Mouse (Mus musculus): ENCODE results near the gene Pdgfb. TPM values are rescaled to one million over a fixed set of nuclear protein-coding genes. Genes with fewer than 3 reads are reported as not detected.

Pdgfb gene
- polyA plus RNA-seq, 1 experiment = 21.7 TPM

DNA sequence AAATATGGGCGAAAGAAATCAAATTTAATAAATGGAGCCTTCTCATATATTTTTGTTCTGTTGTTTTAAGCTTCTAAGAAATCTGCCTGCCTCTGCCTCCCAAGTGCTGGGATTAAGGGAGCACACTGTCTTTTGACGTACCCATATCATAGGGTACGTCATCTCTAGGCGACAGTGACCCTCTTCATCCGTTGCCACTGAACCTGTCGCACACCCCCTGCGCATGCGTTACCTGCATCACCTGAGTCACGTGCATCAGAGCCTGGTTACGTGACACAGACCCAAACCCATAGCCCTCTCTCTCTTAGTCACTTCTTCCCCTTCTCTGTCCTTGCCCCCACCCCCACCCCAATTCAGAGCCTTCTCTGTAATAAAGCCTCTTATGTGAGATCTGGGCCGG is 42.6 kb downstream of the Pdgfb start:
- Histone ChIP-seq H3K36me3 (ENCODE audit: control insufficient read depth, insufficient read depth) (no peaks in the 10 kb centered on the region), H3ac (ENCODE audit: control insufficient read depth, insufficient read length) (no peak overlapping the region), H3K4me3 (no peak overlapping the region), H3K27me3 (ENCODE audit: control insufficient read depth, insufficient read depth, insufficient read length) (no peaks in the 10 kb centered on the region), H3K79me2 (ENCODE audit: control insufficient read depth, insufficient read depth) (no peaks in the 10 kb centered on the region), H3K4me2 (ENCODE audit: low read depth) (no peak overlapping the region)
- no peak for TF ChIP-seq REST (IDR thresholded peaks at IDR 0.05; ENCODE audit: insufficient read depth, insufficient read length)
- TF ChIP-seq TCF3 (IDR thresholded peaks at IDR 0.05; ENCODE audit: insufficient read length, low read depth) = no peak
- no peak for TF ChIP-seq CEBPB (IDR thresholded peaks at IDR 0.05; ENCODE audit: insufficient read depth, poor library complexity, severe bottlenecking)
- TF ChIP-seq SRF (IDR thresholded peaks at IDR 0.05; ENCODE audit: control insufficient read depth, insufficient read length, low read depth) = no peak
- TF ChIP-seq TCF12 (IDR thresholded peaks at IDR 0.05; ENCODE audit: insufficient read depth, poor library complexity, severe bottlenecking) = no peak

- no peak for TF ChIP-seq TCF12 (IDR thresholded peaks at IDR 0.05; ENCODE audit: insufficient read depth, poor library complexity, severe bottlenecking)
- Histone ChIP-seq H3K4me2 (ENCODE audit: low read depth) (no peak within 1 kb of the TSS), H3K4me3 (no peak within 1 kb of the TSS), H3K36me3 (ENCODE audit: control insufficient read depth, insufficient read depth) (no peaks in the 10 kb centered on the region), H3ac (ENCODE audit: control insufficient read depth, insufficient read length) (no peak within 1 kb of the TSS), H3K79me2 (ENCODE audit: control insufficient read depth, insufficient read depth) (no peaks in the 10 kb centered on the region), H3K27me3 (ENCODE audit: control insufficient read depth, insufficient read depth, insufficient read length) (no peaks in the 10 kb centered on the region)
Observed at GRCm38 (mm10) chr15:79970940-79971339, 43.8 kb downstream of the Pdgfb start, which contains the start of gene Cbx7. Gene Cbx7, minus strand, starts transcription at chr15:79971119.

GRCm38 (mm10) chr15:79970491-79970890 is 44.3 kb downstream of the Pdgfb start:
- Histone ChIP-seq H3K4me3 (no peak overlapping the region), H3K4me2 (ENCODE audit: low read depth) (no peak overlapping the region), H3K36me3 (ENCODE audit: control insufficient read depth, insufficient read depth) (no peaks in the 10 kb centered on the region), H3K27me3 (ENCODE audit: control insufficient read depth, insufficient read depth, insufficient read length) (no peaks in the 10 kb centered on the region), H3ac (ENCODE audit: control insufficient read depth, insufficient read length) (no peak overlapping the region), H3K79me2 (ENCODE audit: control insufficient read depth, insufficient read depth) (no peaks in the 10 kb centered on the region)
- TF ChIP-seq REST (IDR thresholded peaks at IDR 0.05; ENCODE audit: insufficient read depth, insufficient read length) (no peak), POLR2A (IDR thresholded peaks at IDR 0.05; ENCODE audit: insufficient read length, low read depth) (no peak), MYOG (IDR thresholded peaks at IDR 0.05; ENCODE audit: control insufficient read depth in 1 of 3, insufficient read depth in 1 of 3, insufficient read length in 2 of 3, low read depth in 2 of 3) (no peak), SRF (IDR thresholded peaks at IDR 0.05; ENCODE audit: control insufficient read depth, insufficient read length, low read depth) (no peak), MAX (IDR thresholded peaks at IDR 0.05; ENCODE audit: low read depth) (no peak), E2F4 (IDR thresholded peaks at IDR 0.05; ENCODE audit: insufficient read depth) (no peak), TCF3 (IDR thresholded peaks at IDR 0.05; ENCODE audit: insufficient read length, low read depth) (no peak), CEBPB (IDR thresholded peaks at IDR 0.05; ENCODE audit: insufficient read depth, poor library complexity, severe bottlenecking) (no peak), USF1 (IDR thresholded peaks at IDR 0.05; ENCODE audit: low read depth) (no peak), TCF12 (IDR thresholded peaks at IDR 0.05; ENCODE audit: insufficient read depth, poor library complexity, severe bottlenecking) (no peak), POLR2AphosphoS2 (IDR thresholded peaks at IDR 0.05; ENCODE audit: insufficient read length, low read depth) (no peak), MYOD1 (IDR thresholded peaks at IDR 0.05; ENCODE audit: control insufficient read depth in 1 of 3, insufficient read length in 2 of 3, low read depth in 2 of 3) (no peak)

DNA sequence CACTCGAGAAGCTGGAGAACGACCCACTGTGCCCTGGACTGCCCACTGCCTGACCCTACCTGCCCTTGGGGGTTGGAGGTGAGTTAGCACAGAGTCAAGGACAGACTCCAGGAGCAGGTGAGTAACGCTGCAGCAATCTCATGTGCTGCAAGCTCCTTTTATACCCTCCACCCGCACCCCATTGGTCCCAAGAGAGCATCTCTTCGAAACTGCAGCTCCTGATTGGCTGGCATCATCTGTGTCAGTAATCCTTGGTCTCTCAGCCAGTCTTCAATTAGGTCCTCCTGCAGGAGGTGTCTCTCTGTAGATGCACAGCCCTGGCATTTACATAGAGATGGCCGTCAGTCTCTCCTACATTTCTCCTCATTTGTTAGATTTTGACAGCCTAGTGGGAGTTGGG is 47.4 kb downstream of the Pdgfb start:
- no peaks in the 10 kb centered on the region for H3K36me3 ChIP-seq (ENCODE audit: control insufficient read depth, insufficient read depth)
- no peak overlapping the region for H3K4me3 ChIP-seq
- H3K27me3 ChIP-seq (ENCODE audit: control insufficient read depth, insufficient read depth, insufficient read length) = no peaks in the 10 kb centered on the region
- TF ChIP-seq MAX (IDR thresholded peaks at IDR 0.05; ENCODE audit: low read depth) = no peak
- TF ChIP-seq MYOG (IDR thresholded peaks at IDR 0.05; ENCODE audit: control insufficient read depth in 1 of 3, insufficient read depth in 1 of 3, insufficient read length in 2 of 3, low read depth in 2 of 3) = no peak
- no peak for TF ChIP-seq MYOD1 (IDR thresholded peaks at IDR 0.05; ENCODE audit: control insufficient read depth in 1 of 3, insufficient read length in 2 of 3, low read depth in 2 of 3)
- no peak for TF ChIP-seq TCF3 (IDR thresholded peaks at IDR 0.05; ENCODE audit: insufficient read length, low read depth)
- TF ChIP-seq CEBPB (IDR thresholded peaks at IDR 0.05; ENCODE audit: insufficient read depth, poor library complexity, severe bottlenecking) = no peak
- no peak for TF ChIP-seq POLR2AphosphoS2 (IDR thresholded peaks at IDR 0.05; ENCODE audit: insufficient read length, low read depth)
- TF ChIP-seq E2F4 (IDR thresholded peaks at IDR 0.05; ENCODE audit: insufficient read depth) = no peak
- no peak for TF ChIP-seq SRF (IDR thresholded peaks at IDR 0.05; ENCODE audit: control insufficient read depth, insufficient read length, low read depth)
- no peak for TF ChIP-seq REST (IDR thresholded peaks at IDR 0.05; ENCODE audit: insufficient read depth, insufficient read length)
- TF ChIP-seq TCF12 (IDR thresholded peaks at IDR 0.05; ENCODE audit: insufficient read depth, poor library complexity, severe bottlenecking) = no peak
- no peak for TF ChIP-seq USF1 (IDR thresholded peaks at IDR 0.05; ENCODE audit: low read depth)
- TF ChIP-seq POLR2A (IDR thresholded peaks at IDR 0.05; ENCODE audit: insufficient read length, low read depth) = no peak
- no peaks in the 10 kb centered on the region for H3K79me2 ChIP-seq (ENCODE audit: control insufficient read depth, insufficient read depth)
- no peak overlapping the region for H3ac ChIP-seq (ENCODE audit: control insufficient read depth, insufficient read length)
- H3K4me2 ChIP-seq (ENCODE audit: low read depth) = no peak overlapping the region

- Histone ChIP-seq H3K79me2 (ENCODE audit: control insufficient read depth, insufficient read depth) (no peaks in the 10 kb centered on the region), H3ac (ENCODE audit: control insufficient read depth, insufficient read length) (no peak overlapping the region), H3K4me3 (no peak overlapping the region), H3K36me3 (ENCODE audit: control insufficient read depth, insufficient read depth) (no peaks in the 10 kb centered on the region), H3K4me2 (ENCODE audit: low read depth) (no peak overlapping the region), H3K27me3 (ENCODE audit: control insufficient read depth, insufficient read depth, insufficient read length) (no peaks in the 10 kb centered on the region)
- TF ChIP-seq USF1 (IDR thresholded peaks at IDR 0.05; ENCODE audit: low read depth) (no peak), POLR2A (IDR thresholded peaks at IDR 0.05; ENCODE audit: insufficient read length, low read depth) (no peak), REST (IDR thresholded peaks at IDR 0.05; ENCODE audit: insufficient read depth, insufficient read length) (no peak), MYOD1 (IDR thresholded peaks at IDR 0.05; ENCODE audit: control insufficient read depth in 1 of 3, insufficient read length in 2 of 3, low read depth in 2 of 3) (no peak)
Observed at GRCm38 (mm10) chr15:79964376-79964775, 50.4 kb downstream of the Pdgfb start.
